Mouse (Mus musculus) kidney, adult 2 months (tissue): ENCODE measurements around the gene Hoxa5.

Experiments used
- CTCF ChIP-seq: fragments of 200-500 bp; conservative IDR thresholded peaks from 2 replicates; pipeline ENCODE4 v1.5.1; 2011; ENCODE audit warnings: low read depth, mild to moderate bottlenecking, control low read depth, low read length, moderate library complexity, mixed read lengths; ENCODE audit not compliant: insufficient read depth, insufficient read length
- POLR2A ChIP-seq: fragments of 200-500 bp; IDR thresholded peaks from one replicate; pipeline ENCODE4 v1.6.1; 2011; ENCODE audit warnings: low read depth, low read length, control low read depth

- TF ChIP-seq CTCF (no peak), POLR2A (no peak)
These were observed 42.9 kb downstream of the Hoxa5 start for GRCm38 (mm10) chr6:52161336-52162092.
